Mouse (Mus musculus) lung, embryonic 14.5 days (tissue): ENCODE results near the gene Atp5h. TPM values are rescaled to one million over a fixed set of nuclear protein-coding genes. Genes with fewer than 3 reads are reported as not detected.
A peak's percentile ranks its signal among the peaks of the same experiment; 100 is the strongest.

Source experiments
- ATAC-seq: fragments of 200-750 bp; cut with Nextera tagmentation; 2 replicates; pipeline ENCODE4 v1.8.0; 2017; ENCODE audit warnings: mild to moderate bottlenecking, moderate TSS enrichment, moderate library complexity; ENCODE audit not compliant: insufficient read depth
- DNase-seq: peaks from one replicate; pipeline ENCODE4 v3.0.0-alpha.2; 2015
- H3K27ac ChIP-seq: fragments of 300-500 bp; sonication (generic); 2 replicates; pipeline ENCODE4 v1.5.1; 2014; ENCODE audit warnings: low read depth, mild to moderate bottlenecking, moderate library complexity
- H3K27me3 ChIP-seq: fragments of 300-500 bp; sonication (generic); 2 replicates; pipeline ENCODE4 v1.6.1; 2014; ENCODE audit warnings: low read length, control low read depth; ENCODE audit not compliant: insufficient read depth
- H3K36me3 ChIP-seq: fragments of 300-500 bp; sonication (generic); 2 replicates; pipeline ENCODE4 v1.6.1; 2014; ENCODE audit warnings: control low read depth; ENCODE audit not compliant: insufficient read depth
- H3K4me1 ChIP-seq: fragments of 300-500 bp; sonication (generic); 2 replicates; pipeline ENCODE4 v1.6.1; 2014; ENCODE audit warnings: antibody characterized with exemption, control low read depth; ENCODE audit not compliant: insufficient read depth
- H3K4me2 ChIP-seq: fragments of 300-500 bp; sonication (generic); 2 replicates; pipeline ENCODE4 v1.6.1; 2014; ENCODE audit warnings: mild to moderate bottlenecking
- H3K4me3 ChIP-seq: fragments of 300-500 bp; sonication (generic); 2 replicates; pipeline ENCODE4 v1.5.1; 2014; ENCODE audit warnings: low read depth, low read length
- H3K9ac ChIP-seq: fragments of 300-500 bp; sonication (generic); 2 replicates; pipeline ENCODE4 v1.6.1; 2014
- H3K9me3 ChIP-seq: fragments of 300-500 bp; sonication (generic); 2 replicates; pipeline ENCODE4 v1.6.1; 2016; ENCODE audit warnings: low read depth, low read length, control low read depth
- CTCF ChIP-seq: IDR thresholded peaks from 2 replicates; pipeline ENCODE4 v1.5.1; 2016; ENCODE audit warnings: antibody characterized with exemption, low read depth
- WGBS: fragments of 180-500 bp; shearing (Covaris S2); extraction: QIAGEN DNeasy Blood & Tissue Kit; methylation state at CpG from one replicate; pipeline ENCODE4 v1.1.7; 2014; 5-methylcytosine and 5-hydroxymethylcytosine counted together
- polyA plus RNA-seq: library from polyadenylated mRNA; unstranded; fragments of >200 nt; fragmentation: Nextera tagmentation; extraction: Ambion mirVana; gene quantifications from 2 replicates; pipeline ENCODE4 v1.2.1, GENCODE M21; 2014

Atp5h gene
- polyA plus RNA-seq, 1 experiment from 2014 or later, result 817 TPM

GRCm38 (mm10) chr11:115450176-115450575, 30.4 kb upstream of the Atp5h start:
- Histone ChIP-seq H3K27me3 (no peaks in the 10 kb centered on the region), H3K4me2 (no peak overlapping the region), H3K9ac (no peak overlapping the region), H3K9me3 (no peaks in the 10 kb centered on the region), H3K27ac (no peak overlapping the region), H3K4me1 (no peaks in the 10 kb centered on the region), H3K36me3 (no peaks in the 10 kb centered on the region), H3K4me3 (no peak overlapping the region)
- no peak for DNase-seq
- no peak for TF ChIP-seq CTCF
- no peak for ATAC-seq
- 76% methylated on average over 7 of the region's 7 CpGs for WGBS

- TF ChIP-seq CTCF, result no peak
- Histone ChIP-seq H3K9me3 (no peaks in the 10 kb centered on the region), H3K4me2 (no peak overlapping the region), H3K4me1 (no peaks in the 10 kb centered on the region), H3K4me3 (no peak overlapping the region), H3K36me3 (no peaks in the 10 kb centered on the region), H3K27me3 (no peaks in the 10 kb centered on the region), H3K27ac (no peak overlapping the region), H3K9ac (no peak overlapping the region)
- DNase-seq (no peak), ATAC-seq (no peak)
- WGBS, result 57% methylated on average over 7 of the region's 7 CpGs
Observed at GRCm38 (mm10) chr11:115448998-115449397, 29.2 kb upstream of the Atp5h start.

GRCm38 (mm10) chr11:115448075-115448474, 28.3 kb upstream of the Atp5h start:
- Histone ChIP-seq H3K4me1 (no peaks in the 10 kb centered on the region), H3K4me3 (no peak overlapping the region), H3K9ac (no peak overlapping the region), H3K9me3 (no peaks in the 10 kb centered on the region), H3K27ac (no peak overlapping the region), H3K27me3 (no peaks in the 10 kb centered on the region), H3K36me3 (no peaks in the 10 kb centered on the region), H3K4me2 (no peak overlapping the region)
- no peak for TF ChIP-seq CTCF
- DNase-seq (no peak), ATAC-seq (no peak)
- 82% methylated on average over 16 of the region's 16 CpGs for WGBS

GRCm38 (mm10) chr11:115447321-115447885, 27.6 kb upstream of the Atp5h start:
- no peak overlapping the region for H3K9ac ChIP-seq
- DNase-seq (no peak), ATAC-seq (no peak)
- H3K4me2 ChIP-seq, result no peak overlapping the region
- no peaks in the 10 kb centered on the region for H3K27me3 ChIP-seq
- no peak for TF ChIP-seq CTCF
- no peak overlapping the region for H3K27ac ChIP-seq
- H3K4me1 ChIP-seq, result no peaks in the 10 kb centered on the region
- 75% methylated on average over 11 of the region's 11 CpGs for WGBS
- no peaks in the 10 kb centered on the region for H3K36me3 ChIP-seq
- no peaks in the 10 kb centered on the region for H3K9me3 ChIP-seq
- H3K4me3 ChIP-seq, result no peak overlapping the region

- Histone ChIP-seq H3K36me3 (no peaks in the 10 kb centered on the region), H3K27me3 (no peaks in the 10 kb centered on the region), H3K9me3 (no peaks in the 10 kb centered on the region), H3K9ac (0 out of 2 replicates have a peak overlapping the region, but pooled peaks have one; percentile 4), H3K4me3 (no peak overlapping the region), H3K27ac (no peak overlapping the region), H3K4me2 (no peak overlapping the region), H3K4me1 (no peaks in the 10 kb centered on the region)
- 23% methylated on average over 3 of the region's 3 CpGs for WGBS
- no peak for TF ChIP-seq CTCF
- ATAC-seq, result no peak
- peak; percentile 31 for DNase-seq
Observed at GRCm38 (mm10) chr11:115446906-115447305, 27.1 kb upstream of the Atp5h start.

- Histone ChIP-seq H3K4me2 (no peak overlapping the region), H3K4me1 (no peaks in the 10 kb centered on the region), H3K36me3 (no peaks in the 10 kb centered on the region), H3K27me3 (no peaks in the 10 kb centered on the region), H3K9me3 (no peaks in the 10 kb centered on the region), H3K4me3 (no peak overlapping the region), H3K27ac (no peak overlapping the region), H3K9ac (no peak overlapping the region)
- ATAC-seq, result no peak
- TF ChIP-seq CTCF, result no peak
- DNase-seq, result peak; percentile 15
- WGBS, result 37% methylated on average over 15 of the region's 15 CpGs
Observed at GRCm38 (mm10) chr11:115441417-115441816, 21.7 kb upstream of the Atp5h start.

GRCm38 (mm10) chr11:115439906-115440595, 20.3 kb upstream of the Atp5h start, which contains the start of gene Trim80:
Gene Trim80, plus strand, starts transcription at chr11:115440545.
- WGBS, result 95% methylated on average over 9 of the region's 9 CpGs
- Histone ChIP-seq H3K27me3 (no peaks in the 10 kb centered on the region), H3K4me2 (no peak within 1 kb of the TSS), H3K9ac (no peak within 1 kb of the TSS), H3K9me3 (no peaks in the 10 kb centered on the region), H3K4me1 (no peaks in the 10 kb centered on the region), H3K4me3 (no peak within 1 kb of the TSS), H3K27ac (no peak within 1 kb of the TSS), H3K36me3 (no peaks in the 10 kb centered on the region)
- ATAC-seq, result no peak
- no peak for DNase-seq
- peak; percentile 50 for TF ChIP-seq CTCF
